Mouse (Mus musculus): ENCODE measurements at regions not wholly inside any gene's neighbourhood (a gene's known extent, or its start where the extent isn't known, plus 50 kb on each side); places are given as distances from the start of the nearest gene placed in this dataset.

DNA sequence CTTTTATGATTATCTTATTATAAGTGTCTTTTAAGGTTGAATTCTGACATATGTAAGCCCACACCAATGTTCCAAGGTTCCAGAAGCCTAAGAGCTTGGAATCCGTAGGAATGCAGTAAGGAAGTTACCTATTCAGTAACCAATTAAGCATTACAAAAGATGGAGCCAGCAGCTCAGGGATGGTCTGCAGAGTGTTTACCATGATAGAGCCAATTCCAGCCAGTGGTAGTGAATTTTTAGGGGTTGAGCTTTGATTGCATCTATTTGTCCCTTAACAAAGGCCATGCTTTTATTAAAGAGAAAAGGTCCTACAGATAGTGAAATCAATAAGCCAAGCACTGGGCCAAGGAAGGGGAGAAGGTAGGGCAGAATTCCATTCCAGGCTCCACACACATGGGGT is 123.6 kb upstream of the Amd2 start:
- TF ChIP-seq ZNF384 (IDR thresholded peaks at IDR 0.05; ENCODE audit: low read depth, low read length) (no peak; the same call in 1 of the 2 replicates), HCFC1 (IDR thresholded peaks at IDR 0.05; ENCODE audit: borderline replicate concordance, insufficient read depth, low read length) (no peak), ZC3H11A (IDR thresholded peaks at IDR 0.05; ENCODE audit: borderline replicate concordance, low read depth, low read length) (no peak), CHD2 (IDR thresholded peaks at IDR 0.05; ENCODE audit: low read depth, low read length) (no peak), MAFK (IDR thresholded peaks at IDR 0.05; ENCODE audit: insufficient read depth, low read depth, low read length) (no peak)
